In the genomic region with DNA sequence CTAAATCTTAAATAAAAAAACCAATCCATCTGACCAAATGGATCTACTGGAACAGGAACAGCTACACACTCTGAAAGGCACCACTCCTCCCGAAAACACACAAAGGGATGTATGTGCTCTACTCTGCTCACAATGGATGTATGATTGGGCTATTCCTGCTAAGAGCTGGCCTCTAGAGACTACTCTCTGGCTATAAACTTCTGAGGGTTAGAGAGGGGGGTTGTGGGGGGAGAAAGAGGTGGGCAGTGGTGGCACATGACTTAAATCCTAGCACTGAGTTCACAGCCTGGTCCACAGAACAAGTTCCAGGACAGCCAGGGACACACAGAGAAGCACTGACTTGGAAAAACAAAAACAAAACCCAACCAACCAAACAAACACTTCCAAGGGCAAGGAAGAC, we compare ENCODE assay signal across 8 mouse cellular contexts. TPM values are rescaled to one million over a fixed set of nuclear protein-coding genes. Genes with fewer than 3 reads are reported as not detected.
DNase-seq lines count a peak whose midpoint lies in the region; ATAC-seq lines count a peak whose summit lies in the region.

No protein-coding gene starts in this region.

- peaks cover 37% of the 10 kb centered on the region for H3K36me3 ChIP-seq in heart, embryonic 15.5 days
- peaks cover 41% of the 10 kb centered on the region for H3K36me3 ChIP-seq in embryonic facial prominence, embryonic 12.5 days
- peaks cover 44% of the 10 kb centered on the region for H3K36me3 ChIP-seq in hindbrain, embryonic 14.5 days (replicated peaks; ENCODE audit: control insufficient read depth, insufficient read depth)
- H3K36me3 ChIP-seq in macrophage (ENCODE audit: inconsistent target) = peaks cover 50% of the 10 kb centered on the region

- WGBS in heart, embryonic 15.5 days = 84% methylated on average over 1 of the region's 1 CpGs
- WGBS in embryonic facial prominence, embryonic 12.5 days = 86% methylated on average over 1 of the region's 1 CpGs
- WGBS in hindbrain, embryonic 14.5 days = 90% methylated on average over 1 of the region's 1 CpGs
- WGBS in macrophage (ENCODE audit: missing documents) = 100% methylated on average over 1 of the region's 1 CpGs

- peak overlapping the region; percentile 88 for H3K4me3 ChIP-seq in heart, embryonic 15.5 days
- peak overlapping the region; percentile 75; the same call in 1 of the 2 replicates for H3K4me3 ChIP-seq in embryonic facial prominence, embryonic 12.5 days
- no peak overlapping the region for H3K4me3 ChIP-seq in hindbrain, embryonic 14.5 days (replicated peaks; ENCODE audit: low read length)
- peak overlapping the region; percentile 88 for H3K4me3 ChIP-seq in macrophage (ENCODE audit: inconsistent target)

- no peak overlapping the region for H3K27ac ChIP-seq in heart, embryonic 15.5 days
- H3K27ac ChIP-seq in embryonic facial prominence, embryonic 12.5 days = no peak overlapping the region
- no peak overlapping the region for H3K27ac ChIP-seq in hindbrain, embryonic 14.5 days
- H3K27ac ChIP-seq in macrophage = no peak overlapping the region

- no peak for ATAC-seq in heart, embryonic 15.5 days (replicated peaks; ENCODE audit: insufficient number of reproducible peaks, insufficient read depth, low FRiP score, low read depth)
- ATAC-seq in embryonic facial prominence, embryonic 12.5 days (ENCODE audit: insufficient number of reproducible peaks, insufficient read depth, low FRiP score, low TSS enrichment) = no peak
- ATAC-seq in hindbrain, embryonic 14.5 days (ENCODE audit: low FRiP score) = no peak

- DNase-seq in heart, adult 8-10 months (ENCODE audit: low spot score) = no peak
- no peak for DNase-seq in hindbrain, embryonic 14.5 days (ENCODE audit: low spot score)
- no peak for DNase-seq in cerebellum, adult 11-12 months
- no peak for DNase-seq in cerebellum, adult 9-10 months
- no peak for DNase-seq in thymus, postnatal 0 days (ENCODE audit: low spot score)

- peaks cover 44% of the 10 kb centered on the region for H3K79me2 ChIP-seq in macrophage (ENCODE audit: inconsistent target)

- H3K9ac ChIP-seq in heart, embryonic 15.5 days = peak overlapping the region; percentile 83; the same call in 1 of the 2 replicates
- no peak overlapping the region for H3K9ac ChIP-seq in embryonic facial prominence, embryonic 12.5 days
- no peak overlapping the region for H3K9ac ChIP-seq in hindbrain, embryonic 14.5 days

- H3K4me1 ChIP-seq in heart, embryonic 15.5 days (replicated peaks) = peaks cover 16% of the 10 kb centered on the region
- peaks cover 9% of the 10 kb centered on the region; the same call in 1 of the 2 replicates for H3K4me1 ChIP-seq in embryonic facial prominence, embryonic 12.5 days
- H3K4me1 ChIP-seq in hindbrain, embryonic 14.5 days (replicated peaks; ENCODE audit: control insufficient read depth, insufficient read depth, low read length) = peaks cover 10% of the 10 kb centered on the region

- H3K4me2 ChIP-seq in heart, embryonic 15.5 days = peak overlapping the region; percentile 68
- peak overlapping the region; percentile 78 for H3K4me2 ChIP-seq in embryonic facial prominence, embryonic 12.5 days (replicated peaks)
- H3K4me2 ChIP-seq in hindbrain, embryonic 14.5 days (replicated peaks) = peak overlapping the region; percentile 64

- H3K9me3 ChIP-seq in heart, embryonic 15.5 days (replicated peaks) = no peaks in the 10 kb centered on the region
- no peaks in the 10 kb centered on the region for H3K9me3 ChIP-seq in embryonic facial prominence, embryonic 12.5 days
- no peaks in the 10 kb centered on the region for H3K9me3 ChIP-seq in hindbrain, embryonic 14.5 days (ENCODE audit: control insufficient read depth, low read length)

- H3K27me3 ChIP-seq in heart, embryonic 15.5 days = no peaks in the 10 kb centered on the region
- no peaks in the 10 kb centered on the region for H3K27me3 ChIP-seq in embryonic facial prominence, embryonic 12.5 days
- no peaks in the 10 kb centered on the region for H3K27me3 ChIP-seq in hindbrain, embryonic 14.5 days (ENCODE audit: control insufficient read depth, insufficient read depth, low read length)

RNA-seq across cellular contexts. Expression of a gene that starts 2.1 kb away (rescaled TPM):
- 246 and 363 TPM in 2 replicates for polyA plus RNA-seq in heart, embryonic 15.5 days (2015; fragmentation: Nextera tagmentation; extraction: Ambion mirVana)
- total RNA-seq in heart, adult 8-10 months (2022) = 100 to 1,000 TPM; 187 to 292 (median 203) TPM
- polyA plus RNA-seq in embryonic facial prominence, embryonic 12.5 days (2016; fragmentation: Nextera tagmentation; extraction: Ambion mirVana) = 153 and 157 TPM in 2 replicates
- polyA plus RNA-seq in hindbrain, embryonic 14.5 days (2014; fragmentation: Nextera tagmentation; extraction: Ambion mirVana) = 168 and 171 TPM in 2 replicates
- total RNA-seq in macrophage (2018; cell fraction: chromatin; rRNA removed) = 100 to 1,000 TPM in 15 of 26 experiments, 10 to 100 TPM in 11; 28.8 to 498 (median 136) TPM
- 1,000 to 10,000 TPM in 1 of 26 experiments, 100 to 1,000 TPM in 25; 292 to 1,007 (median 547) TPM for total RNA-seq in macrophage (2018; cell fraction: cytosol; rRNA removed)
- total RNA-seq in macrophage (2018; cell fraction: nucleus; rRNA removed) = 1,000 to 10,000 TPM in 1 of 26 experiments, 100 to 1,000 TPM in 25; 266 to 1,797 (median 504) TPM
- polyA plus RNA-seq in macrophage (2018) = 822 to 3,190 TPM (median 998 TPM) in 3 replicates
- polyA plus RNA-seq in thymus, postnatal 0 days (2015; fragmentation: Nextera tagmentation; extraction: Ambion mirVana) = 2,169 and 2,296 TPM in 2 replicates

RNA-seq across cellular contexts. Expression of a gene that starts 56.1 kb away (rescaled TPM):
- polyA plus RNA-seq in heart, embryonic 15.5 days (2015; fragmentation: Nextera tagmentation; extraction: Ambion mirVana) = 69.2 and 70.0 TPM in 2 replicates
- total RNA-seq in heart, adult 8-10 months (2022) = 10 to 100 TPM; 56.9 to 69.9 (median 65.3) TPM
- polyA plus RNA-seq in embryonic facial prominence, embryonic 12.5 days (2016; fragmentation: Nextera tagmentation; extraction: Ambion mirVana) = 35.1 and 37.8 TPM in 2 replicates
- polyA plus RNA-seq in hindbrain, embryonic 14.5 days (2014; fragmentation: Nextera tagmentation; extraction: Ambion mirVana) = 15.4 and 15.8 TPM in 2 replicates
- 10 to 100 TPM in 19 of 26 experiments, 1 to 10 TPM in 7; 5.2 to 47.8 (median 21.1) TPM for total RNA-seq in macrophage (2018; cell fraction: chromatin; rRNA removed)
- 10 to 100 TPM; 11.9 to 46.4 (median 21.9) TPM for total RNA-seq in macrophage (2018; cell fraction: cytosol; rRNA removed)
- 10 to 100 TPM in 20 of 26 experiments, 1 to 10 TPM in 6; 5.6 to 41.1 (median 13.5) TPM for total RNA-seq in macrophage (2018; cell fraction: nucleus; rRNA removed)
- 14.5 to 40.9 TPM (median 29.7 TPM) in 3 replicates for polyA plus RNA-seq in macrophage (2018)
- polyA plus RNA-seq in thymus, postnatal 0 days (2015; fragmentation: Nextera tagmentation; extraction: Ambion mirVana) = 29.6 and 34.2 TPM in 2 replicates
